Mouse (Mus musculus): ENCODE results near the gene Pla2g5. TPM values are rescaled to one million over a fixed set of nuclear protein-coding genes. Genes with fewer than 3 reads are reported as not detected.
A peak's percentile ranks its signal among the peaks of the same experiment; 100 is the strongest.

Pla2g5 gene
- total RNA-seq, 2 experiments from 2014 or later = 27.0 to 32.1 TPM

GRCm38 (mm10) chr4:138801631-138802030, 61.7 kb downstream of the Pla2g5 start:
- DNase-seq = no peak
- intact Hi-C loops (cut with DNase I) = no loop called here

- DNase-seq = no peak
- intact Hi-C loops (cut with DNase I) = no loop called here
These were observed 63.0 kb downstream of the Pla2g5 start for GRCm38 (mm10) chr4:138800134-138800744.

- intact Hi-C loops (cut with DNase I) = no loop called here
- DNase-seq = no peak
These were observed 66.1 kb downstream of the Pla2g5 start for GRCm38 (mm10) chr4:138797217-138797570.

- DNase-seq = no peak
- intact Hi-C loops (cut with DNase I) = no loop called here
These were observed 66.6 kb downstream of the Pla2g5 start for GRCm38 (mm10) chr4:138796513-138797216.

- intact Hi-C loops (cut with DNase I) = no loop called here
These were observed 68.9 kb downstream of the Pla2g5 start for GRCm38 (mm10) chr4:138794344-138794743.

GRCm38 (mm10) chr4:138793276-138793675, 70.0 kb downstream of the Pla2g5 start:
- intact Hi-C loops (cut with DNase I) = loop anchor here (2.0 kb wide), 2 partner anchors 44 to 84 kb away; no protein-coding TSS in a partner anchor
- peak in 1 of 2 experiments; percentile 41 for DNase-seq

More at GRCm38 (mm10) chr4:138794344-138794743, 68.9 kb downstream of the Pla2g5 start:
- no peak for DNase-seq

GRCm38 (mm10) chr4:138792599-138792998, 70.7 kb downstream of the Pla2g5 start:
- intact Hi-C loops (cut with DNase I) = loop anchor here (2.0 kb wide), 2 partner anchors 44 to 84 kb away; no protein-coding TSS in a partner anchor
- no peak for DNase-seq

GRCm38 (mm10) chr4:138791452-138791851, 71.8 kb downstream of the Pla2g5 start:
- intact Hi-C loops (cut with DNase I) = no loop called here
- no peak for DNase-seq

- no peak for DNase-seq
- intact Hi-C loops (cut with DNase I) = no loop called here
These were observed 74.9 kb downstream of the Pla2g5 start for GRCm38 (mm10) chr4:138788381-138788780.

- no peak for DNase-seq
These were observed 77.1 kb downstream of the Pla2g5 start for GRCm38 (mm10) chr4:138786141-138786540.

GRCm38 (mm10) chr4:138785721-138786120, 77.6 kb downstream of the Pla2g5 start:
- no peak for DNase-seq
- intact Hi-C loops (cut with DNase I) = no loop called here

More at GRCm38 (mm10) chr4:138786141-138786540, 77.1 kb downstream of the Pla2g5 start:
- intact Hi-C loops (cut with DNase I) = no loop called here

- DNase-seq = no peak
- intact Hi-C loops (cut with DNase I) = no loop called here
These were observed 81.2 kb downstream of the Pla2g5 start for GRCm38 (mm10) chr4:138782098-138782497.

GRCm38 (mm10) chr4:138780300-138780699, 83.0 kb downstream of the Pla2g5 start:
- intact Hi-C loops (cut with DNase I) = no loop called here
- DNase-seq = no peak

- no peak for DNase-seq
- intact Hi-C loops (cut with DNase I) = no loop called here
These were observed 85.6 kb downstream of the Pla2g5 start for GRCm38 (mm10) chr4:138777417-138778407.

- no peak for DNase-seq
- intact Hi-C loops (cut with DNase I) = no loop called here
These were observed 87.8 kb downstream of the Pla2g5 start, which contains the start of gene Pla2g2d for GRCm38 (mm10) chr4:138775435-138775834. Gene Pla2g2d (plus strand): TSS chr4:138775735.

GRCm38 (mm10) chr4:138772386-138772785, 90.9 kb downstream of the Pla2g5 start:
- intact Hi-C loops (cut with DNase I) = no loop called here
- no peak for DNase-seq

- no peak for DNase-seq
- intact Hi-C loops (cut with DNase I) = no loop called here
These were observed 91.3 kb downstream of the Pla2g5 start for GRCm38 (mm10) chr4:138771970-138772369.

- DNase-seq = no peak
- intact Hi-C loops (cut with DNase I) = no loop called here
These were observed 101.0 kb downstream of the Pla2g5 start for GRCm38 (mm10) chr4:138762266-138762665.

- no peak for DNase-seq
- intact Hi-C loops (cut with DNase I) = no loop called here
These were observed 105.9 kb downstream of the Pla2g5 start, which contains the start of gene Pla2g2f for GRCm38 (mm10) chr4:138757416-138757815. Gene Pla2g2f (minus strand): TSS chr4:138757626.

GRCm38 (mm10) chr4:138755983-138756382, 107.3 kb downstream of the Pla2g5 start:
- intact Hi-C loops (cut with DNase I) = no loop called here

GRCm38 (mm10) chr4:138755439-138755838, 107.8 kb downstream of the Pla2g5 start:
- intact Hi-C loops (cut with DNase I) = no loop called here
- DNase-seq = no peak

More at GRCm38 (mm10) chr4:138755983-138756382, 107.3 kb downstream of the Pla2g5 start:
- no peak for DNase-seq

Measured in heart, postnatal 36 days (tissue).